Mouse (Mus musculus) liver, embryonic 16.5 days (tissue): ENCODE measurements around the gene Unc45a. TPM values are rescaled to one million over a fixed set of nuclear protein-coding genes. Genes with fewer than 3 reads are reported as not detected.

ENCODE experiments used
- ATAC-seq: fragments of 200-750 bp; cut with Nextera tagmentation; 2 replicates; pipeline ENCODE4 v1.8.0; 2017; ENCODE audit warnings: low read depth, mild to moderate bottlenecking, moderate number of reproducible peaks, moderate library complexity
- H3K27ac ChIP-seq: fragments of 300-500 bp; sonication (generic); 2 replicates; pipeline ENCODE4 v1.5.1; 2014; ENCODE audit warnings: mild to moderate bottlenecking, low read length
- H3K27me3 ChIP-seq: fragments of 300-500 bp; sonication (generic); 2 replicates; pipeline ENCODE4 v1.6.1; 2014; ENCODE audit warnings: low read depth, low read length, mixed read lengths; ENCODE audit not compliant: control insufficient read depth, insufficient read depth
- H3K36me3 ChIP-seq: fragments of 300-500 bp; sonication (generic); 2 replicates; pipeline ENCODE4 v1.6.1; 2014; ENCODE audit warnings: mild to moderate bottlenecking; ENCODE audit not compliant: control insufficient read depth, insufficient read depth
- H3K4me1 ChIP-seq: fragments of 300-500 bp; sonication (generic); 2 replicates; pipeline ENCODE4 v1.6.1; 2014; ENCODE audit warnings: low read depth, low read length, mixed read lengths; ENCODE audit not compliant: control insufficient read depth
- H3K4me2 ChIP-seq: fragments of 300-500 bp; sonication (generic); 2 replicates; pipeline ENCODE4 v1.6.1; 2014; ENCODE audit warnings: low read depth, low read length, mixed read lengths
- H3K4me3 ChIP-seq: fragments of 300-500 bp; sonication (generic); 2 replicates; pipeline ENCODE4 v1.5.1; 2014; ENCODE audit warnings: low read depth, mild to moderate bottlenecking, low read length
- H3K9ac ChIP-seq: fragments of 300-500 bp; sonication (generic); 2 replicates; pipeline ENCODE4 v1.6.1; 2014; ENCODE audit warnings: low read depth, low read length
- H3K9me3 ChIP-seq: fragments of 300-500 bp; sonication (generic); replicated peaks from 2 replicates; pipeline ENCODE4 v1.6.1; 2016; ENCODE audit warnings: low read length; ENCODE audit not compliant: control insufficient read depth
- WGBS: fragments of 180-500 bp; shearing (Covaris S2); extraction: QIAGEN DNeasy Blood & Tissue Kit; methylation state at CpG from one replicate; pipeline ENCODE4 v1.1.7; 2014; ENCODE audit not compliant: insufficient replicate concordance; 5-methylcytosine and 5-hydroxymethylcytosine counted together
- polyA plus RNA-seq: library from polyadenylated mRNA; unstranded; fragments of >200 nt; fragmentation: Nextera tagmentation; extraction: Ambion mirVana; gene quantifications from 2 replicates; pipeline ENCODE4 v1.2.1, GENCODE M21; 2015

Unc45a gene
- 9.0 and 9.3 TPM in 2 replicates for polyA plus RNA-seq

DNA sequence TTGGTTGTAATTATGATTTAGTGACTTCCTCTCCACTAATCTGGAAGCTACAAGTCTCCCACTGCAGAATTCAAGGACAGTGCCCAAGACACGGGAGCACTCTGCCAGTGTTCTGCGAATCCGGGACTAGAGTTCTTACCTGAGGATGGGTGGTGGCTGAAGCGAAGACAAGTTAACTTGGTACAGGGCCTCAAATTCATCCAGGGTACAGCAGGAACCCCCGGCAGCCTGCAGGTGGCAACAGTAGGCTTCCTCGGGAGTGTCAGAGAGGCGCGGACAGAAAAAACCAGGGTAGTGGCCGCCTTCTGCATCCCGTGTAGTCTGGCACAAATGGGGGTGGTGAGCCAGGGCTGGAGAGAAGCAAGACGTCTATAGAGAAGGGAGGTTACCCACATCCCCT, at the start of gene Unc45a:
TSS of gene Unc45a (minus strand) at position 213 of the 400 bp plus-strand sequence.
- Histone ChIP-seq H3K9ac (peak within 1 kb of the TSS; percentile 76), H3K9me3 (no peaks in the 10 kb centered on the region), H3K4me3 (peak within 1 kb of the TSS; percentile 74), H3K27me3 (no peaks in the 10 kb centered on the region), H3K4me2 (peak within 1 kb of the TSS; percentile 74), H3K4me1 (peaks cover 28% of the 10 kb centered on the region), H3K36me3 (peaks cover 3% of the 10 kb centered on the region), H3K27ac (peak within 1 kb of the TSS; percentile 80)
- ATAC-seq: peak; percentile 56
- WGBS: 2% methylated on average over 11 of the region's 11 CpGs

DNA sequence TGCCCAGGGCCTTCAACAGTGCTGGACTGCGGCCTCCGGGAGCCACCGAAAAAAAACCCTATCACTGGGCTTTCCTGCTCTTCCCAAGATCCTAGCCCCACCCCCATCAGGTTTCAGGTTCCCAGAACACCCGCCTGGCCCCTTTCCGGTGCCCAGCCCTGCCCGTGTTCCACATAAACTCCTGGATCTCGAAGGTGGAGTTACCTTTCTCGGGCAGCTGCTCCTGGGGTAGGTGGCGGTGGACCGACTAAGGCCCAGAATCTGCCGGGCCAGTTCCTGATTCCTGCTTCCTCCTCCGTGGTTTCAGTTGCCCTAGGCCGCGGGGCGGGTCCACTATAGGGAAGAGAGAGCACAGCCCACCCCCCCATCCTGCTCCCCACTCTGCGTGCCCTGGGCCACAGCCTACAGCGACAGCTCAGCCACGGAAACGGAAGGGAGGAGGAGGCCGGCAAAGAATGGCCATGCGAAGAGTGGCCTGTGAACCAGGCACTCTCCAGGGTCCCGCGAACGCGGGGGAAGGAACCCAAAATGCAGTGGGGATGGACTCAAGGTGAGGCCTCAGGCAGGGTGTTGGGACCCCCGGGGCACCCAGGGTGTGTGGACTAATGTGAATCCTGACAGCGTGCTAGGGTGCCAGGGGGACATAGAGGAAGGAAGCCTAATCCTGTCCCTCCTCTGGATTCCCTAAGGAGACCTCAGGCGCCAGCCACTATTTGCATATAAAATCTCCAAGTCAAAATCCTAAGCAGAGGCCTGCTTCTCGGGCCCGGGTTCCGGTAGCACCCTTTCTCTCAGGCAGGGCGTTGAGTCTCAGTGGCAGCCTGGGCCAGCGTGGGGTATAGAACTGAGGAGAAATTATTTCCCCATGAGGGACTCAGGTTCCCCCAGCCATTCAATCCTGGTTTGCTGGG, 47.1 kb upstream of the Unc45a start, which contains the start of gene Fes:
TSS of gene Fes (minus strand) at position 314 of the 911 bp plus-strand sequence.
- Histone ChIP-seq H3K4me2 (peak within 1 kb of the TSS; percentile 49), H3K36me3 (peaks cover 6% of the 10 kb centered on the region; the same call in 1 of the 2 replicates), H3K9ac (peak within 1 kb of the TSS; percentile 49), H3K27ac (peak within 1 kb of the TSS; percentile 73), H3K9me3 (no peaks in the 10 kb centered on the region), H3K27me3 (peaks cover 26% of the 10 kb centered on the region), H3K4me1 (peaks cover 7% of the 10 kb centered on the region; the same call in 1 of the 2 replicates), H3K4me3 (peak within 1 kb of the TSS; percentile 54)
- WGBS: 9% methylated on average over 33 of the region's 33 CpGs
- peak; percentile 59 for ATAC-seq

DNA sequence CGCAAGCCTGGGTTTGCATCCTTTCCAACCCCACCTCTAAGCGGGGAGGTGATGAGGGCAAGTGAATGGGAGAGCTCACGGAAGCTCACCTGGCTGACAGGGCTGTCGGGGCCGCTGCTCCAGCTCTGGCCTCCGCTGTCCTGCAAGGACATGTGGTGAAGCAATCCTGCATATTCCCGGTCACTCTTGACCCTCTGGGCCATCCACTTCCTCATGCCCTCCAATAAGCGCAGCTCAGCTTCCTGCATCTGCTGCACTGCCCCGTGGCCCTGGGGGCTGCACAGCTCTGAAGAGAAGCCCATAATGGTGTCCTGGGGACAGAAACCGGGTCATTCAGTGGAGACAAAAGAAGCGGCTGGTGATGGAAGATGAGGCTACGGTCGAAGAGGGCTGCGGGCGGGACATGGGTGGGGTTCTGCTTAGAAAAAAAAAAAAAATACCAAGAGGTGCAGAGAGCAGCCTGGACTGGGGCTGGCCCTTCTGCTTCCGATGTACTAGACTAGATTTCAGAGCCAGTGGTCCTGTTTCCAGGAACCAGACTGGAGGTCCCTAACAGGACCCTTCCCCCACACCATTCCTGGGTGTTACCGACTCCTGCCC, 46.3 kb upstream of the Unc45a start:
- Histone ChIP-seq H3K27ac (peak overlapping the region; percentile 73), H3K9ac (peak overlapping the region; percentile 49), H3K9me3 (no peaks in the 10 kb centered on the region), H3K27me3 (peaks cover 26% of the 10 kb centered on the region), H3K4me3 (peak overlapping the region; percentile 54), H3K4me1 (peaks cover 7% of the 10 kb centered on the region; the same call in 1 of the 2 replicates), H3K4me2 (peak overlapping the region; percentile 49), H3K36me3 (peaks cover 6% of the 10 kb centered on the region; the same call in 1 of the 2 replicates)
- 7% methylated on average over 17 of the region's 17 CpGs for WGBS
- ATAC-seq: peak; percentile 24; the same call in 1 of the 2 replicates

- peaks cover 7% of the 10 kb centered on the region; the same call in 1 of the 2 replicates for H3K4me1 ChIP-seq
- H3K27me3 ChIP-seq: peaks cover 26% of the 10 kb centered on the region
- ATAC-seq: peak; percentile 66
- peaks cover 3% of the 10 kb centered on the region; the same call in 1 of the 2 replicates for H3K36me3 ChIP-seq
- H3K4me2 ChIP-seq: peak overlapping the region; percentile 49
- H3K27ac ChIP-seq: peak overlapping the region; percentile 73
- no peak overlapping the region; the same call in 1 of the 2 replicates for H3K9ac ChIP-seq
- 5% methylated on average over 18 of the region's 18 CpGs for WGBS
- H3K9me3 ChIP-seq: no peaks in the 10 kb centered on the region
- H3K4me3 ChIP-seq: peak overlapping the region; percentile 54
Measured at GRCm38 (mm10) chr7:80386235-80386930, 45.6 kb upstream of the Unc45a start.

- H3K36me3 ChIP-seq: no peaks in the 10 kb centered on the region; the same call in 1 of the 2 replicates
- no peak overlapping the region for H3K4me3 ChIP-seq
- no peak overlapping the region for H3K27ac ChIP-seq
- H3K4me1 ChIP-seq: peaks cover 7% of the 10 kb centered on the region; the same call in 1 of the 2 replicates
- no peaks in the 10 kb centered on the region for H3K9me3 ChIP-seq
- ATAC-seq: no peak
- no peak overlapping the region for H3K4me2 ChIP-seq
- WGBS: 68% methylated on average over 11 of the region's 11 CpGs
- peaks cover 18% of the 10 kb centered on the region for H3K27me3 ChIP-seq
- no peak overlapping the region for H3K9ac ChIP-seq
Measured at GRCm38 (mm10) chr7:80382919-80383318, 42.1 kb upstream of the Unc45a start.

GRCm38 (mm10) chr7:80379531-80379930, 38.7 kb upstream of the Unc45a start:
- 57% methylated on average over 13 of the region's 13 CpGs for WGBS
- Histone ChIP-seq H3K4me3 (no peak overlapping the region), H3K27me3 (no peaks in the 10 kb centered on the region), H3K36me3 (no peaks in the 10 kb centered on the region; the same call in 1 of the 2 replicates), H3K27ac (no peak overlapping the region), H3K9me3 (no peaks in the 10 kb centered on the region), H3K4me1 (no peaks in the 10 kb centered on the region; the same call in 1 of the 2 replicates), H3K4me2 (no peak overlapping the region), H3K9ac (no peak overlapping the region)
- no peak for ATAC-seq

DNA sequence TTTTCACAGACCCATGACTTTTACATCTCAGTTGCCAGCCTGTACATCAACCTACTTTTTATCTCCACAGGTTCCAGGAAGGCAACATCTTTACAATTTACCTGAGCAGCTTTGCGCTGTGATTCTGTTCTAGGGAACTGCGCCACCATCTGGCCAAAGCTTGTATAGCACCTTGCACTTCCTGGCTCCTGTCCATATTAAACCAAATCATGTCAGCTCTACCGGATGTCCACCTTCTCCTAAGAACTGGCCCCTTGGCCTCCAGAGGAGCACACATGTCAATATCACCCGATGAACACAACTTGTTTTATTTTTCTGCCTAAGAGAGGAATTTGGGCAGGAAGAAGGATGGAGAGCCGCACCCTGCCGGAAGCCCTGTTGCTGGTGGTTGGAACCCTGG, 36.7 kb upstream of the Unc45a start:
- Histone ChIP-seq H3K4me2 (no peak overlapping the region), H3K9ac (no peak overlapping the region), H3K4me3 (no peak overlapping the region), H3K4me1 (no peaks in the 10 kb centered on the region; the same call in 1 of the 2 replicates), H3K27ac (no peak overlapping the region), H3K36me3 (no peaks in the 10 kb centered on the region), H3K9me3 (no peaks in the 10 kb centered on the region), H3K27me3 (no peaks in the 10 kb centered on the region)
- WGBS: 36% methylated on average over 6 of the region's 6 CpGs
- ATAC-seq: no peak

DNA sequence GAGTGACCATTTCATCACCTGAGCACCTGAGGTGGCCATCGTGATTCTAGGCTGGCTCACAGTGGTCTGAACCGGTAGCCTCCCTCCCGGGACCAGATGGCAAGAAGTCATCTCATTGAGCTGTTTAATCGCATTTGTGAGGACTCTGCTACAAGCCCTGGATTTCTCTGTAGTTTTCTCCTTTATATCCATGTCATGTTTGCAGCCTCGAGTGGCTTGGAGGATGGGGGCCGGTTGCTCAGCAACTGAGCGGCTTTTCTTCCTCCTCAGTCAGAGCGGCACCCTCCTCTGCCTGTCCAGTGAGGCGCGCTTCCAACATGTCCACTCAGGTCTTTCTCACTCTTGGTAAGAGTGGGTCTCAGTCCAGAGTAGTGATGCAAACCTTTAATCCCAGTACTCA, 35.4 kb upstream of the Unc45a start:
- H3K36me3 ChIP-seq: no peaks in the 10 kb centered on the region
- H3K27me3 ChIP-seq: peaks cover 10% of the 10 kb centered on the region
- no peak overlapping the region for H3K4me3 ChIP-seq
- no peak overlapping the region for H3K27ac ChIP-seq
- H3K9ac ChIP-seq: no peak overlapping the region
- no peaks in the 10 kb centered on the region; the same call in none of the 2 replicates for H3K4me1 ChIP-seq
- no peaks in the 10 kb centered on the region for H3K9me3 ChIP-seq
- ATAC-seq: no peak
- 67% methylated on average over 10 of the region's 10 CpGs for WGBS
- H3K4me2 ChIP-seq: no peak overlapping the region
